Mouse (Mus musculus): ENCODE data around the gene Aifm3. TPM values are rescaled to one million over a fixed set of nuclear protein-coding genes. Genes with fewer than 3 reads are reported as not detected.

The Aifm3 gene
- 0.96 and 1.1 TPM in 2 replicates for polyA plus RNA-seq (2015; fragmentation: Nextera tagmentation; extraction: Ambion mirVana)

DNA sequence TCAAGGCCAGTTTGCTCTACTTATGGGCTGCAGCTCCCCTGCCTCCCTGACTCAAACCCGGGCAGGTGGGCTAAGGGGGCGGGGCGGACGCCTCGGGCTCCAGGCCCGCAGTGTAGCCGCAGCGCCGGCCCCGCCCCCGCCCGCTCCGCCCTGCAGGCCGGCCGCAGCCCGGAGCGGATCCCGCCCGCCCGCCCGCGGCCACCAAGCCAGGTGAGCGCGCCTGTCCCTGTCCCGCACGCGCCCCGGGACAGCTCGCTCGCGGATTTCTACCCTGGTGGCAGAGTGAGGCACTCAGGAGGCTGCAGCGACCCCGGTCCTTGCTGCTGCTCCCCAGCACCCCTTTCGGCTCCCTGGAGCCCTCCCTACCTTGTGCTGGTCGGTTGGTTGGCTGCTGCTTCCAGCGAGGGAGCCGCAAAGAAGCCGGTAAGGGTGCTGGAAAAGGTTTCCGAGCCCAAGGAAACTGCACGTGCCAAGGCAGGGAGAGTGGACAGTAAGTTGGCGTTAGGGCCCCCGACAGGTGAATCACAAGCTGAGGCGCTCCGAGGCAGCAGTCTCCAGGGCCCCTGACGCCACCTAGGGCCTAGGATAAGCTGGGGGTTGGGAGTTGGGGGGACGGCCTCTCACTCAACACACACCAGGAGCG lies at the start of gene Aifm3:
Aifm3 (plus strand) TSS at position 143 of the 643 bp plus-strand sequence.

DNA sequence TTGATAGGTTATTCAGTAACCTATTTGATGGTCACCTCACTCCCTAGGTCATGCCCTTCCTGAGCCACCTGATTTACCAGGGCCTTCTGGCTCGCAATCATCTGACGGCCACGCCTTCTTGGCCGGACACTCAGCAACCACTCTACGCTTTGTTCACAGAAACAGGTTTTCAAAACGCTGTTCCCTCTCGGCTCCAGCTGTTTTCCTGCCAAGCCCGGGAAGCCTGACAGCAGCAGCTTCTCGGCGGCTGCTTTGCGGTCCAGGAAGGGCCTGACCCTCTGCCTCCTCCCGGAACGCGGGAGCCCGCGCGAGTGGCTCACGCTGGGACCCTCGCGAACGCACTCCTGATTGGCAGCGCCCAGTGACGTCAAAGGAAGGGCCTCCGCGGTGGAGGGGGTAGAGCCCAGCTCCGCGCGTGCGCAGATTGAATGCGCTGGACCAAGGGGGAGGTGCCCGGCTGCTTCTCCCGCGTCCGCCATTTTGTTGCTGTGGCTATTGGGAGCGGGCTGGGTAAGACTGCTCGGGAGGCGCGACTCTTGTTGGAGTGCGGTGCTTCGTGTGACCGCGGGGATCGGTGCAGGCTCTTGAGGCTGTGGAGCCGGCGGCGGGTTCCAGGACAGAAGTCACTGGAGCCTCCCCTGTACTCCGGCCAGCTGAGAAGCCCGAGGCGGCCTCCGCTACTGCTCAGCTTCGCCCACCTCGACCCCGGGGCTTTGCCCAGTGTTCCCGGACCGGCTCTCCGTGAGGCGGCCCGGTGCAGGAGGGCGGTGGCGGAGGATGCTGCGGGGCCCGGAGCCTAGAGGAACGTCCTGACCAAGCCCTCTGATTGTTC lies 37.7 kb upstream of the Aifm3 start, which contains the start of gene Crkl:
Crkl (plus strand) TSS at position 447 of the 832 bp plus-strand sequence.

DNA sequence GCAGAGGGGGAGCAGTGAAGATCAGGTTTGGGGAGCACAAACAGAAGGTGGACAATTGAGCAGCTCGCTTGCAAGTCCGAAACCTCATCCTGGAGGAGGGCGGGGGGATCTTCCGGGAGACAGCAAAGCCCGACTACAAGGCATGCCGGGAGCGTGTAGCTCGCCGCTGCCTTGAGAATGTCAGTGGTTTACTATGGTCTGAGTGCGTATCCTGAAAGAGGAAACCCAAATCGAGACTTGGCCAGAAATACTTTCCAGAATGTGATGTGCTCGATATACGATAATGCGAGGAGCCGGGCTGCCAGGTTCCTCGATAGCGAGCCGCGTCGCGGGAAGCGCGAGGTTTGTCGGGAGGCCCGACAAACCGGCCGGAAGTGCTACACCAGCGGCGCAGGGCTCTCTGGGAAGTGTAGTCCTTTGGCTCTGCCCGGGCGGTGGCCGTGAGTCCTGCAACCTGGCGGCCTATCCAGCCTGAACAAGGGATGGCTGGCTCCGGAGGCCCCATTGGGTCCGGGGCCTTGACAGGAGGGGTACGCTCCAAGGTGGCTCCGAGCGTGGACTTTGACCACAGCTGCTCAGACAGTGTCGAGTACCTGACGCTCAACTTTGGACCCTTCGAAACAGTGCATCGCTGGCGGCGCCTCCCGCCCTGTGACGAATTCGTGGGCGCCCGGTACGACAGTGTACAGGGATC lies 19.3 kb downstream of the Aifm3 start, which contains the start of gene Lztr1:
Lztr1 (plus strand) TSS at position 143 of the 694 bp plus-strand sequence.

DNA sequence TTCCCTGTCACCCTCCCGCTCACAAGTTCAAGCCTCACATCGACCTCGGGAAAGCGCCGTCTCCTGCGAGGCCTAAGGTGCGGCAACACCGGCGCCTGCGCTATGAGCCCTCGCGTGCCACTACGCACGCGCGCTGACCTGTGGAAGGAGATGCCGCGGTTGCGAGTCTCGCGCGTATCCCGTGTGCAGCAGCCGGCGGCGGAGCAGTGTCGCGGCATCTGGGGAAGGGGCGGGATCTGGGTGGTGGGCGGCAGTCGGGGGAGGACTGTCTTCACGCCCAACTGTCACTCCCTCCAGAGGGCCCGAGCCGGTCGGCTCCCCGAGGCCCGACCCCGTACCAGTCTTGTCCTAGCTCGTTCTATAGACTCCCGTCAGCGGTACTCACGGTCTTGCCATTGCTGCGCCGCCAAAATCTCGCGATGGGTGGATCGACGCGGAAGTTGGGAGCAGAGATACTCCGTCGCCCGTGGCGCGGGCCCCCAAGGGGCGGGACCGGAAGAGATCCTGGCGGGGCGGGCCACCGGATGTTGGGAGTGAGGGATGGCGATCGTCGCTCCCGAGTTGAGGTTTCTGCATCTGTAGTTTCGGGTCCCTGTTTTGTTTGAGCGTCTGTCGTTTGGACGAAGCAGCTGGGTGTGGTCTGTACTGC lies 41.4 kb downstream of the Aifm3 start, which contains the start of gene Thap7:
Thap7 (minus strand) TSS at position 497 of the 649 bp plus-strand sequence.

Other genes starting within 250 kb of the Aifm3 start
- 3.2 and 4.5 TPM in 2 replicates for gene Tmem191c, start 213.5 kb upstream of the Aifm3 start, polyA plus RNA-seq (2015; fragmentation: Nextera tagmentation; extraction: Ambion mirVana)
- gene Serpind1, start 158.2 kb upstream of the Aifm3 start, polyA plus RNA-seq (2015; fragmentation: Nextera tagmentation; extraction: Ambion mirVana) = 0.06 and 0.32 TPM in 2 replicates
- gene Snap29, start 83.6 kb upstream of the Aifm3 start, polyA plus RNA-seq (2015; fragmentation: Nextera tagmentation; extraction: Ambion mirVana) = 6.6 and 8.0 TPM in 2 replicates
- gene Pi4ka, start 83.3 kb upstream of the Aifm3 start, polyA plus RNA-seq (2015; fragmentation: Nextera tagmentation; extraction: Ambion mirVana) = 7.5 and 9.4 TPM in 2 replicates
- gene Crkl, start 37.6 kb upstream of the Aifm3 start, polyA plus RNA-seq (2015; fragmentation: Nextera tagmentation; extraction: Ambion mirVana) = 36.6 and 38.3 TPM in 2 replicates
- gene Lztr1, start 19.1 kb downstream of the Aifm3 start, polyA plus RNA-seq (2015; fragmentation: Nextera tagmentation; extraction: Ambion mirVana) = 25.8 and 31.1 TPM in 2 replicates
- gene Thap7, start 41.5 kb downstream of the Aifm3 start, polyA plus RNA-seq (2015; fragmentation: Nextera tagmentation; extraction: Ambion mirVana) = 30.1 and 31.9 TPM in 2 replicates
- 2.1 and 2.7 TPM in 2 replicates for gene Lrrc74b, start 71.6 kb downstream of the Aifm3 start, polyA plus RNA-seq (2015; fragmentation: Nextera tagmentation; extraction: Ambion mirVana)
- 5.7 and 6.2 TPM in 2 replicates for gene P2rx6, start 72.3 kb downstream of the Aifm3 start, polyA plus RNA-seq (2015; fragmentation: Nextera tagmentation; extraction: Ambion mirVana)
- gene Slc7a4, start 93.6 kb downstream of the Aifm3 start, polyA plus RNA-seq (2015; fragmentation: Nextera tagmentation; extraction: Ambion mirVana) = 3.6 and 3.7 TPM in 2 replicates
- 6.6 and 7.0 TPM in 2 replicates for gene Smpd4, start 129.7 kb downstream of the Aifm3 start, polyA plus RNA-seq (2015; fragmentation: Nextera tagmentation; extraction: Ambion mirVana)
- 2.9 TPM in 2 replicates for gene Ccdc74a, start 156.9 kb downstream of the Aifm3 start, polyA plus RNA-seq (2015; fragmentation: Nextera tagmentation; extraction: Ambion mirVana)
- 20.2 and 21.1 TPM in 2 replicates for gene Med15, start 243.3 kb downstream of the Aifm3 start, polyA plus RNA-seq (2015; fragmentation: Nextera tagmentation; extraction: Ambion mirVana)

All from skeletal muscle tissue, postnatal 0 days (tissue).